Mouse (Mus musculus): ENCODE results near the gene Cnnm3.

GRCm38 (mm10) chr1:36571627-36572026 is 60.0 kb downstream of the Cnnm3 start:
- TF ChIP-seq CTCF (IDR thresholded peaks at IDR 0.05; ENCODE audit: extremely low read depth, insufficient read length, insufficient replicate concordance, low read depth, low read length), result no peak
- no peak for TF ChIP-seq POLR2A (IDR thresholded peaks at IDR 0.05; ENCODE audit: low read depth, low read length)

Measured in small intestine, adult 2 months (tissue).